Mouse (Mus musculus): ENCODE results near the gene Srgn.
"Not testable (repeated sequence)": the region's sequence is repeated elsewhere in the genome, so short reads cannot be mapped to it uniquely, and the experiment has no call there.

Srgn gene

GRCm38 (mm10) chr10:62481108-62481852 is 46.0 kb downstream of the Srgn start:
- DNase-seq: no peak

DNA sequence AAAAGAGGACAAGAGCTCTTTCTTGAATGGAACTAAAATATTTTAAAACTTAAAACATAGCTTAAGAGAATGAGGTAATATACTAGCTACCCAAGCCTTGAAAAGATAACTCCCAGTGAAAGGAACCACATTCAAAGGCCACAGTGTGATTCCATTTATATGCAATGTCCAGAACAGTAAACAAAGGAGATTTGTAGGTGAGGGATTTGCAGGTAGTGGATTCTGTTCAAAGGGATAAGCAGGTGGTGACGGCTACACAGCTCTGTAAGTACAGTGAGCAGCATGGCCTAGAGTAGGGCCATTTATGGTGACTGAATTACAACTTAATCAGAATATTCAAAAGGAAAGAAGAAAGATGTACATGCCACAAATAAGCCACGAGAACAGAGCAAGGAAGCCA is 50.3 kb downstream of the Srgn start:
- DNase-seq: no peak

DNA sequence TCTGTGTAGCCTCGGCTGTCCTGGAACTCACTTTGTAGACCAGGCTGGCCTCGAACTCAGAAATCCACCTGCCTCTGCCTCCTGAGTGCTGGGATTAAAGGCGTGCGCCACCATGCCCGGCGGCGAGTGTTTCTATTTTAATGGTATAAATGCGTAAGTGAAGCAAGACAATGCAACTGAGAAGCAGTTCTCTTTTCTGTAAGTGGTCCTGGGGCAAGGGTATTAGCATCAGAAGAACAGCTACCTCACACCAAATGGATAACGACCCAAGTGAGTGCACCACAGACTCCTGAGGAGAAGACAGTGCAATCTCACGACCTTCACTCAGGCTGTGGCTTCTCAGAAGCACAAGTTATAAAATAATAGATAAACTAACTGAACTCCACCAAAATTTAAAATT is 52.3 kb downstream of the Srgn start:
- DNase-seq: no peak

GRCm38 (mm10) chr10:62471105-62471504 is 56.1 kb downstream of the Srgn start:
- no peak for DNase-seq

GRCm38 (mm10) chr10:62469736-62470135 is 57.5 kb downstream of the Srgn start:
- no peak for DNase-seq

DNA sequence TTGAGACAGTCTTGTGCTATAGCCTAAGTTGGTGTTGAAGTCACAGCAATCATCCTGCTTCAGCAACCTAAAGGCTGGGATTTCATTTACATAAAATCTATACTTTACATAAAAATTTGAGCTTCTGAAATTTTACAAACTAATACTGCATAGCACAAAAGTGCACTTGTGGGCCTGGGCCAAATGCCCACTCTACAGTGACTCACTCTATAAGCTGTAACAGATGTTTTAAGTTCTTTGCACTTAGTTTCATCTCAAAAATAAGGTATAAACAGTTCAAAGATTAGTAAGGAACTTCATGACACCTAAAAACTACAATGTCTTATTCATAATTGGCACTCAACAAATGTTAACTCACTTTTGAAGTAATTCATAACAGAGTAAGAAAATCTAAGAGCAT is 65.9 kb downstream of the Srgn start:
- no peak for DNase-seq

DNA sequence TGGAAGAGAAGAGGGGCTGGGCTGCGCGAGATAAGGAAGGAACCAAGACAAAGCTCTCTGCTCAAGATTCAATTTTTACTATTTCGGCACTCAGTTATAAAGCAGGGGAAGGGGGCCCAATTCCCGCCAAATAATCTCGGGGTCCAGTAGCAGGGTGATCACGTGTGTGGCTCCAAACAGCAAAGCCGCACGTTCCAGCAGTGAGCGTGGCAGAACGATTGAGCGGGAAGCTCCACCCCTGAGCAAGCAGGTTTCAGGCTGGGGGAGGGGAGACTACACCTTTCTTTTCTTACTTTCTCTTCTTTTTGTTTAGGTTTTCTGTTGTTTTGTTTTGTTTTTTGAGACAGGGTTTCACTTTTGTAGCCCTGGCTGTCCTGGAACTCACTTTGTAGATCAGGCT is 75.2 kb downstream of the Srgn start:
- DNase-seq: not testable (repeated sequence)

DNA sequence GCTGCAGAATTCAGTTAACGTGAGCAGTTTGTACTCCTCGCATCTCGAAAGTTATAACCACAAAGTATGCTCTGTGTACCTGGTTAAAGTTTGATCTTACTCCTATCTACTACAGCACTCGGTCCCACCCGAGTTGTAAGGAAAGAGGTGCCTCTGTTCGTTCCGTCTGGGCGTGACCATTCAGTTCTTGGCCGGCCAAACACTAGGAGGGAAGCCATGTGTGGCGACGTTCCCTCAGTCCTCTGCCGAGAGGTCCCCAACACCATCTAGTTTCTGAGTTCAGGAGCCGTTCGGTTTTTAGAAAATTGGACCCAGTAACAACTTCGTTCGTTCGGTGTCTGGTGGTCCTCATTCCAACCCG is 77.0 kb downstream of the Srgn start:
- DNase-seq: no peak

GRCm38 (mm10) chr10:62449364-62450279 is 77.6 kb downstream of the Srgn start, which contains the start of the genes 4930507D05Rik and Supv3l1:
Gene 4930507D05Rik (plus strand): TSS chr10:62449489.
Gene Supv3l1 (minus strand): TSS chr10:62449738.
- DNase-seq: peak; percentile 94
